Mouse (Mus musculus): ENCODE measurements around the gene Galnt7.

DNA sequence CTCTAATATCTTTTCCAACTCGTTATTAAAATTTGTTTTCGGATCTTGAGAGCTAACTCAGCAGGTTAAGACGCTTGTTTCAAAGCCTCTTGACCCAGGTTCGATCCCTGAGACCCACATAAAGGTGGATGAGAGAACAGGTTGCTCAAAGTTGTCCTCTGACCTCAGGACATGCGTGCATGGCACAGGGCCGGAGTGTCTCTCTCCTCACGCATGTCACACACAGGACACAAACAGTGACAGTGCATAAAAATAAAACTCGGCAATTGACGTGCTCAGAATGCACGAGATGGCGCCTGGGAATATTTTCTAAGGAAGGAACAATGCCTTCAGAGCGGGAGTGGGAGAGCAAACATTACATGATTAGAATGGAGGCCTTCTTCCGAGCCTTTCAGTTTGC is 122.6 kb downstream of the Galnt7 start:
- TF ChIP-seq POLR2A (IDR thresholded peaks at IDR 0.05; ENCODE audit: low read depth, low read length) (no peak), CTCF (IDR thresholded peaks at IDR 0.05; ENCODE audit: extremely low read depth, insufficient read depth, insufficient read length, insufficient replicate concordance) (no peak)

Measured in spleen, adult 2 months (tissue).